In the genomic region with DNA sequence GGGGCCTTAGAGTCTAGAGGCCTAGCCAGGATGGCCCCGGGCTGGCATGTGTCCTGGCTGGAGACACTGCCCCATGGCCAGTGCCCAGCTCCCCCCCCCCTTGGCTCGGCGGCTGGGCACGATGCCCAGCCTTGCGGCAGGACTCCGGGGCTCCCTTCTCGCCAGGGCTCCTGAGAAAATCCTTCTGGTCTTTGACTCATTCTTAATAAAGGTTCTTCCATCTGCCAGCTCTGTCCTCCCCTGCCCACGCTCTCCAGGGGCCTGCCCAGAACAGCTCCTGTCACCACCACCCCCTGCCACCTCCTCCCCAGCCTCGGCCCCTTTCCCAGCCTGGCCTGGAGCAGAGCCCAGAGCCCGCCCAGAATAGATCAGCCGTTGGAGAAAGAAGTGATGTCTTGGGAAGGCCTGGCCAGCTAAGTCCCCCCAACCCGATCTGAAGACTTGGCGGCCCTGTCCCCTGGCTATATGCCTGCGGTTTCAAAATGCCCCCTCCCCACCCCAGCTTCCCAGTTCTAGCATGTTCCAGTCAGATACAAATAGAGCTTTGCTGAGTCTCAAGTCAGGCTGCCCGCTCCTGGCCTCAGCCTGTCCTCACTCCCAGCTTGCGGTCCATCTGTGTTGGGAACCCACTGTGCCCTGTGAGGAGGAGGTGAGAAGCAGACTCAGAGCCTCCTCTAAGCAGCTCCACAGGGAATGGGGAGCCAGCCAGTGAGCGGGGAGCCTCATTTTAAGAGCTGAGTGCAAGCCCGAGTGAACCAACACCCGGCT, we compare ENCODE assay signal across 8 mouse cellular contexts.
A peak's percentile ranks its signal among the peaks of the same experiment; 100 is the strongest.
DNase-seq lines count a peak whose midpoint lies in the region; ATAC-seq and TF ChIP-seq lines count a peak whose summit lies in the region.

No protein-coding gene starts in this region.

- no peak for DNase-seq in forebrain, embryonic 10.5 days (ENCODE audit: extremely low spot score, low spot score)
- DNase-seq in forebrain, embryonic 11.5 days (ENCODE audit: low spot score), result no peak
- DNase-seq in thymus, postnatal 4 days, result no peak

- H3K36me3 ChIP-seq in forebrain, embryonic 10.5 days (replicated peaks), result no peaks in the 10 kb centered on the region
- H3K36me3 ChIP-seq in forebrain, embryonic 11.5 days (ENCODE audit: control insufficient read depth, insufficient read depth, low read length), result no peaks in the 10 kb centered on the region
- no peaks in the 10 kb centered on the region for H3K36me3 ChIP-seq in heart, embryonic 11.5 days (ENCODE audit: control insufficient read depth, insufficient read depth, low read length)
- 0 out of 2 replicates have a peak, but pooled peaks cover 2% of the 10 kb centered on the region for H3K36me3 ChIP-seq in kidney, embryonic 15.5 days
- H3K36me3 ChIP-seq in limb, embryonic 13.5 days, result 0 out of 2 replicates have a peak, but pooled peaks cover 5% of the 10 kb centered on the region

- H3K4me2 ChIP-seq in forebrain, embryonic 11.5 days (ENCODE audit: low read depth, low read length, severe bottlenecking), result no peak overlapping the region
- peak overlapping the region; percentile 24 for H3K4me2 ChIP-seq in heart, embryonic 11.5 days
- no peak overlapping the region for H3K4me2 ChIP-seq in kidney, embryonic 15.5 days
- 0 out of 2 replicates have a peak overlapping the region, but pooled peaks have one; percentile 11 for H3K4me2 ChIP-seq in limb, embryonic 13.5 days (replicated peaks)

- peaks cover 5% of the 10 kb centered on the region; the same call in 1 of the 2 replicates for H3K9me3 ChIP-seq in forebrain, embryonic 10.5 days
- H3K9me3 ChIP-seq in forebrain, embryonic 11.5 days (ENCODE audit: control insufficient read depth, low read length), result no peaks in the 10 kb centered on the region; the same call in 1 of the 2 replicates
- no peaks in the 10 kb centered on the region for H3K9me3 ChIP-seq in heart, embryonic 11.5 days (replicated peaks; ENCODE audit: control insufficient read depth, low read length)
- H3K9me3 ChIP-seq in kidney, embryonic 15.5 days (replicated peaks), result no peaks in the 10 kb centered on the region; the same call in 1 of the 2 replicates
- no peaks in the 10 kb centered on the region for H3K9me3 ChIP-seq in limb, embryonic 13.5 days

- TF ChIP-seq CTCF in olfactory bulb, adult 2 months (IDR thresholded peaks at IDR 0.05; ENCODE audit: insufficient read depth, low read depth, low read length), result no peak

- WGBS in forebrain, embryonic 10.5 days, result 83% methylated on average over 19 of the region's 19 CpGs
- 79% methylated on average over 19 of the region's 19 CpGs for whole genome bisulfite sequencing in forebrain, embryonic 11.5 days
- WGBS in heart, embryonic 11.5 days (ENCODE audit: insufficient replicate concordance), result 44% methylated on average over 19 of the region's 19 CpGs
- 67% methylated on average over 19 of the region's 19 CpGs for WGBS in kidney, embryonic 15.5 days
- WGBS in limb, embryonic 13.5 days, result 57% methylated on average over 19 of the region's 19 CpGs
- 24% methylated on average over 19 of the region's 19 CpGs for WGBS in olfactory bulb, adult 2 months

- H3K9ac ChIP-seq in forebrain, embryonic 11.5 days (ENCODE audit: low read length), result no peak overlapping the region; the same call in 1 of the 2 replicates
- peak overlapping the region; percentile 58 for H3K9ac ChIP-seq in heart, embryonic 11.5 days (ENCODE audit: low read depth, low read length)
- H3K9ac ChIP-seq in kidney, embryonic 15.5 days, result no peak overlapping the region
- H3K9ac ChIP-seq in limb, embryonic 13.5 days, result no peak overlapping the region; the same call in 1 of the 2 replicates

- peaks cover 74% of the 10 kb centered on the region for H3K4me1 ChIP-seq in forebrain, embryonic 10.5 days
- peaks cover 8% of the 10 kb centered on the region; the same call in 1 of the 2 replicates for H3K4me1 ChIP-seq in forebrain, embryonic 11.5 days (replicated peaks; ENCODE audit: control insufficient read depth, insufficient read depth, low read length)
- H3K4me1 ChIP-seq in heart, embryonic 11.5 days (ENCODE audit: control insufficient read depth, insufficient read depth, low read length), result peaks cover 46% of the 10 kb centered on the region
- H3K4me1 ChIP-seq in kidney, embryonic 15.5 days, result peaks cover 68% of the 10 kb centered on the region
- H3K4me1 ChIP-seq in limb, embryonic 13.5 days, result peaks cover 55% of the 10 kb centered on the region
- H3K4me1 ChIP-seq in olfactory bulb, adult 2 months (ENCODE audit: control insufficient read depth, insufficient read depth, low read length), result peaks cover 41% of the 10 kb centered on the region

- no peak overlapping the region for H3K4me3 ChIP-seq in forebrain, embryonic 10.5 days
- H3K4me3 ChIP-seq in forebrain, embryonic 11.5 days (ENCODE audit: low read depth, low read length), result no peak overlapping the region
- H3K4me3 ChIP-seq in heart, embryonic 11.5 days (ENCODE audit: low read depth, low read length), result no peak overlapping the region
- no peak overlapping the region for H3K4me3 ChIP-seq in kidney, embryonic 15.5 days (replicated peaks)
- H3K4me3 ChIP-seq in limb, embryonic 13.5 days, result no peak overlapping the region
- H3K4me3 ChIP-seq in olfactory bulb, adult 2 months (ENCODE audit: insufficient read depth, low read depth, low read length), result no peak overlapping the region

- H3K27me3 ChIP-seq in forebrain, embryonic 10.5 days (ENCODE audit: poor library complexity, severe bottlenecking), result peaks cover 57% of the 10 kb centered on the region
- no peaks in the 10 kb centered on the region for H3K27me3 ChIP-seq in forebrain, embryonic 11.5 days (ENCODE audit: control insufficient read depth, insufficient read depth, low read length)
- H3K27me3 ChIP-seq in heart, embryonic 11.5 days (ENCODE audit: control insufficient read depth, insufficient read depth, low read length), result no peaks in the 10 kb centered on the region
- H3K27me3 ChIP-seq in kidney, embryonic 15.5 days, result peaks cover 16% of the 10 kb centered on the region
- peaks cover 13% of the 10 kb centered on the region for H3K27me3 ChIP-seq in limb, embryonic 13.5 days

- ATAC-seq in forebrain, embryonic 11.5 days (replicated peaks; ENCODE audit: low FRiP score), result no peak
- ATAC-seq in erythroblast, adult 5-6 weeks (replicated peaks; ENCODE audit: low FRiP score, poor library complexity, severe bottlenecking), result 0 out of 2 replicates have a peak, but pooled peaks have one; percentile 18
- ATAC-seq in heart, embryonic 11.5 days (replicated peaks; ENCODE audit: insufficient number of reproducible peaks, low FRiP score, low TSS enrichment), result peak; percentile 75
- ATAC-seq in kidney, embryonic 15.5 days (replicated peaks; ENCODE audit: low FRiP score), result peak; percentile 18; the same call in 1 of the 2 replicates
- ATAC-seq in limb, embryonic 13.5 days (ENCODE audit: low FRiP score, low read depth), result no peak

- H3K27ac ChIP-seq in forebrain, embryonic 10.5 days, result peak overlapping the region; percentile 73
- no peak overlapping the region for H3K27ac ChIP-seq in forebrain, embryonic 11.5 days (ENCODE audit: low read depth, low read length)
- peak overlapping the region; percentile 94 for H3K27ac ChIP-seq in heart, embryonic 11.5 days (ENCODE audit: low read depth, low read length)
- peak overlapping the region; percentile 52 for H3K27ac ChIP-seq in kidney, embryonic 15.5 days
- H3K27ac ChIP-seq in limb, embryonic 13.5 days, result peak overlapping the region; percentile 52
- peak overlapping the region; percentile 83 for H3K27ac ChIP-seq in olfactory bulb, adult 2 months (ENCODE audit: insufficient read depth, low read depth, low read length)

- TF ChIP-seq POLR2A in olfactory bulb, adult 2 months (IDR thresholded peaks at IDR 0.05; ENCODE audit: insufficient read depth, low read depth, low read length), result no peak

Comparison
In these comparisons a context has a peak if more than half of its experiments do, and no peak if none do; other contexts are left out.
1. ATAC-seq: peak in erythroblast, adult 5-6 weeks (single experiment), heart, embryonic 11.5 days (single experiment) and kidney, embryonic 15.5 days (single experiment); none in forebrain, embryonic 11.5 days (single experiment) and limb, embryonic 13.5 days (single experiment).
2. H3K4me2 ChIP-seq: peak in heart, embryonic 11.5 days (single experiment) and limb, embryonic 13.5 days (single experiment); none in forebrain, embryonic 11.5 days (single experiment) and kidney, embryonic 15.5 days (single experiment).